Mouse (Mus musculus): Measurements from ENCODE around the gene Dock2.

- TF ChIP-seq CTCF (IDR thresholded peaks at IDR 0.05; ENCODE audit: low read depth), result no peak
- no peak for TF ChIP-seq EP300 (IDR thresholded peaks at IDR 0.05; ENCODE audit: low read depth)
Observed at GRCm38 (mm10) chr11:34178752-34179151, 604.9 kb downstream of the Dock2 start.

All from liver, postnatal 0 days (tissue).